Mouse (Mus musculus): ENCODE measurements around the gene Zfp384. TPM values are rescaled to one million over a fixed set of nuclear protein-coding genes. Genes with fewer than 3 reads are reported as not detected.

Zfp384 gene
- polyA plus RNA-seq (2017; shearing (Covaris generic)) = 25.6 TPM

DNA sequence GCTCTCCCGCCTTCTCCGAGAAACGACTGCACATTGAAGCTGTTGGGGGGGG lies at the start of gene Zfp384:
Gene Zfp384, plus strand, starts transcription at position 17 of the 52 bp plus-strand sequence.

DNA sequence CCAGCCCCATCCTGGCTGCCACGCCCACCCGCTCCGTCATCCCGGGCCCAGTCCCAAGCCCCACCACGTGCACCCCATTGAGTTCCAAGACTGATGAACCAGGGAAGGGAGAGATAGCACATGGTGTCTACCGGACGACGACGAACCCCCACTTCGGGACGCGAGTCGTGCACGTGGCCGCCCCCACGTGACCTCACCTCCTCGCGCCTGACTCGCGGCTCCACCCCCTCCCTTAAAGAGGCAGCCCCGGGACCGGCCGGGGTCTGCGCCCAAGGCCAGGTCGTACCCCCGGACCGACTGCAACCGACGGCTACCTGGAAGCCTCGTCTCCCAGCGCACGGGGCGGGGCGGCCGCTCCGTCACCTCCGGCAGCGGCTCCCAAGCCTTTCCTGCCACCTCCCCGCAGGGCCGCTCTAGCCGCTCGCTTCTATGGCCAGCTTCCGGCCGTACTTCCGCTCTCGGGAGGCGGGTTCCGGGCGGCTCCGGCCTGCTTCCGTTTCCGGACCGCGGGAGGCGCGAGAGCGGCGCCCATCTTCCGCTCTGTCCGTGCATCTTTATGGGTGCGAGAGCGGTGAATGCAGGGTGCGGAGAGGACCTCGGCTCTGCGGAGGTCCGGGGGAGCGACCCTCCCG lies 43.7 kb upstream of the Zfp384 start, which contains the start of gene Cops7a:
Gene Cops7a, minus strand, starts transcription at position 451 of the 632 bp plus-strand sequence.

DNA sequence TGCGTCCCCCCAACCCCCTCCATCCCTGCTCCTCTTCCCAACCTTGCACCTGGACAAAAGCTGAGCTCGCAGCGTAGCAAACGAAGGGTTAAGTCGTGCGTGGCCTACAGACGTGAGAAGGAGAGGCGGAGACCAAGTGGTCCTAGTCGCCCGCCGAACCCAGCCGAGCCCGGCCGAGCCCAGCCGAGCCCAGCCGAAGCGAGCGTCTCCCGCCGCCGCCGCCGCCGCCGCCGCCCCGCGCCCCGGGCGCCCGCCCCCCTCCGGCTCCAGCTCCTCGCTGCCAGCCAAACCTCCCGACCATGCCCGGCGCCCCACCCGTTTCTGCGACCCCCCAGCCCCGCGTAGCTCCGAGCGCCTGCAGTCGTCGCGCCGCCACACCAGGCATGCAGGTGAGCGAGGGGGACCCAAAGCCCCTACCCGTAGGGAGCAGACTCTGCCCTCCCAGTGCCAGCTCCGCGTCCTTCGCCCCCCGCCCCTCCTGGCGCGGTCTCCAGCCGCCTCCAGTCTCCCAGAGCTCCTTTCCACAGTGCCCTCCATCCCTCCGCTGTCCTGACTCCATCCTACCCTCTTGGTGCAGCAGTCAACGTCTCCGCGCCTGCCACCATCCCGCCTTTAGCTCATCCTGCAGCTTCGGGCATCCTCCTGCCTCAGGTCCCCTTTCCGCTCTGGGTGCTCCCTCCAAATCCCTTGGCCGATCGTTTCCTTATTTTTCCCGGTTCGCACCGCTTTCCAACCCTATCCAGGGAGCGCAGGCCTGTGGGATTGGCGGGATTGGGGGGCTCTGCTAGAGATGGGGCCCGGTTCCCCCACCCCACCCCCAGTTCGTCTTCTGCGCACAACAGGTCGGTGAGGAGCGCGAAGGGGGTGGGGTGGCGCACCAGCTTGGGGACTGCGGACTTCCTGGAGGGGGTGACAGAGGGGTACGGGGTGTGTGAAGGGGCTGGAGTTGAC lies 12.1 kb upstream of the Zfp384 start, which contains the start of gene Pianp:
Gene Pianp, plus strand, starts transcription at position 144 of the 951 bp plus-strand sequence.

DNA sequence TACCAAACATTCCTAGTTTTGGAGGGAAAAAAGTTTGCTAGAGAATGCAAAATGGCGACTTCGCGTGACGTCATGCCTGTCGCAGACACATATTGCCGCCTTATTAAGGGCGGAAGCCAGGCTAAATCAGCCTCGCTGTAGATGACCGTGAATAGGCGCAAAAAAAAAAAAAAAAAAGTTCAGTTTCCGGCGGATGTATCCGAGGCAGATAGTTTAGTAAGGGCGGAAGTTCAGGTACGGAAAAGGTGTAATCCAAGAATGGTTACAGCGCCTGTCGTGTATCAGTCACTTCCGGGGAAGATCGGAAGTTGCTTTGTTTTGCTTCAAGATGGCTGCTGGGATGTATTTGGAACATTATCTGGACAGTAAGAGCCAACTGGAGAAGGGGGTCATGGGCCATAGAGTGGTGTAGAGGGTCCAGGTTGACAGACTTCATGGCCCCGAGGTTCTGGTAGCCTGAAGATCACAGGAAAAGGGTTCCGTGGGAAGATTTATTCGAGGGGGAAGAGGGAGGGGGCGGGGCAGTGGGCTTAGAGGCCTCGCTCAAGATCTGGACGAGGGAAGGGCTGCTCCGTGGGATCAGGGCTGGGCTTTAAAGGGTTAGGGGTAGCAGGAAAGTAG lies 30.7 kb downstream of the Zfp384 start, which contains the start of gene Ing4:
Gene Ing4, plus strand, starts transcription at position 228 of the 621 bp plus-strand sequence.

DNA sequence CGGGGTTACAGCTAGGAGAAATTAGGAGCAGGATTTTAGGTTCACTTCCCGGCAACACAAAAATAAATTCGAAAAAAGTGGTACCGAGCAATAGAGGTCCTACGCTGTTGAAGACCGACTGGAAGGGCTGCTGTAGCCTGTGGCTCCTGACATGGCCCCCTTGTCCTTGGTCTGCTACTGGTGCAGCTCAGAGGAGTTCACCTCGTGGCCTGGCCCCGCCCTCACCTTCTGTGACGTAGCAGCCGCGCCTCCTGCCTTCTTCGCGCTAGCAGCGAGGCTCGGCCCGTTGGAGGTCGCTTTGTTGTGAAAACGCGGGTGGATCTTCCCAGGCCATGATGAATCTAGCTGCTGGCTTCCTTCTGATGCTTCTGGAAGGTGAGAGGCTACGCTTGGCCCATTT lies 40.7 kb downstream of the Zfp384 start, which contains the start of gene Acrbp:
Gene Acrbp, plus strand, starts transcription at position 12 of the 400 bp plus-strand sequence.

DNA sequence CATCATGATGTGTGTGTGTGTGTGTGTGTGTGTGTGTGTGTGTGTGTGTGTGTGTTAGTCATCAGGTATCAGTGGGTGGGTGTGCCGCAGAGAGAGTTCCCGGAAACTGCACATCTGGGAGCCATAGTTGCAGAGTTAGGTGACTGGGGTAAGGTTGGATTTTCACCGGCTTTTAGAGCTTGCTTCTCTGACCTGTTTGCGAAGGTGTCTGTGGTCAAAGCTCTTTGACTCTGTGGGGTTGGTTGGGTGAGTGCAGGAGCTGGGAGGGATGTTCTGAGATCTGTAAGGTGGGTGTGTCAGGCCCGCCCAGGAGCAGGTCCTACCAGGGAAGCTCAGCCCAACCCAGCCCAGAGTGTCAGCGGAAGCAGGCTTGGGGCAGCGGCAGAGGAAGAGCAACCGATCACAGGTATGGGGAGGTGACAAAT lies 58.6 kb downstream of the Zfp384 start, which contains the start of gene Lpar5:
Gene Lpar5, plus strand, starts transcription at position 350 of the 425 bp plus-strand sequence.

Other genes with a start within 250 kb of the Zfp384 start
- 8.5 TPM for gene Eno2, start 239.5 kb upstream of the Zfp384 start, polyA plus RNA-seq (2017; shearing (Covaris generic))
- 2.4 TPM for gene Lrrc23, start 229.4 kb upstream of the Zfp384 start, polyA plus RNA-seq (2017; shearing (Covaris generic))
- gene Spsb2, start 200.5 kb upstream of the Zfp384 start, polyA plus RNA-seq (2017; shearing (Covaris generic)) = 8.8 TPM
- gene Tpi1, start 194.8 kb upstream of the Zfp384 start, polyA plus RNA-seq (2017; shearing (Covaris generic)) = 134 TPM
- gene Usp5, start 179.7 kb upstream of the Zfp384 start, polyA plus RNA-seq (2017; shearing (Covaris generic)) = 143 TPM
- 8.5 TPM for gene Cdca3, start 179.6 kb upstream of the Zfp384 start, polyA plus RNA-seq (2017; shearing (Covaris generic))
- gene Gnb3, start 168.9 kb upstream of the Zfp384 start, polyA plus RNA-seq (2017; shearing (Covaris generic)) = not detected
- not detected for gene P3h3, start 151.4 kb upstream of the Zfp384 start, polyA plus RNA-seq (2017; shearing (Covaris generic))
- gene Gpr162, start 145.2 kb upstream of the Zfp384 start, polyA plus RNA-seq (2017; shearing (Covaris generic)) = 0.39 TPM
- 304 TPM for gene Cd4, start 120.9 kb upstream of the Zfp384 start, polyA plus RNA-seq (2017; shearing (Covaris generic))
- 5.8 TPM for gene Lag3, start 97.4 kb upstream of the Zfp384 start, polyA plus RNA-seq (2017; shearing (Covaris generic))
- 11.1 TPM for gene Ptms, start 89.0 kb upstream of the Zfp384 start, polyA plus RNA-seq (2017; shearing (Covaris generic))
- 189 TPM for gene Mlf2, start 77.8 kb upstream of the Zfp384 start, polyA plus RNA-seq (2017; shearing (Covaris generic))
- 105 TPM for gene Cops7a, start 43.6 kb upstream of the Zfp384 start, polyA plus RNA-seq (2017; shearing (Covaris generic))
- gene Pianp, start 12.5 kb upstream of the Zfp384 start, polyA plus RNA-seq (2017; shearing (Covaris generic)) = not detected
- 85.5 TPM for gene Ing4, start 30.6 kb downstream of the Zfp384 start, polyA plus RNA-seq (2017; shearing (Covaris generic))
- 26.6 TPM for gene Acrbp, start 40.5 kb downstream of the Zfp384 start, polyA plus RNA-seq (2017; shearing (Covaris generic))
- gene Lpar5, start 58.8 kb downstream of the Zfp384 start, polyA plus RNA-seq (2017; shearing (Covaris generic)) = 22.2 TPM
- gene Chd4, start 86.8 kb downstream of the Zfp384 start, polyA plus RNA-seq (2017; shearing (Covaris generic)) = 73.6 TPM
- gene Nop2, start 122.8 kb downstream of the Zfp384 start, polyA plus RNA-seq (2017; shearing (Covaris generic)) = 72.9 TPM
- gene Iffo1, start 136.1 kb downstream of the Zfp384 start, polyA plus RNA-seq (2017; shearing (Covaris generic)) = 16.7 TPM
- gene Gapdh, start 157.3 kb downstream of the Zfp384 start, polyA plus RNA-seq (2017; shearing (Covaris generic)) = 293 TPM
- gene Ncapd2, start 182.6 kb downstream of the Zfp384 start, polyA plus RNA-seq (2017; shearing (Covaris generic)) = 34.1 TPM
- 110 TPM for gene Mrpl51, start 182.7 kb downstream of the Zfp384 start, polyA plus RNA-seq (2017; shearing (Covaris generic))
- 71.4 TPM for gene Vamp1, start 206.4 kb downstream of the Zfp384 start, polyA plus RNA-seq (2017; shearing (Covaris generic))
- gene Tapbpl, start 222.7 kb downstream of the Zfp384 start, polyA plus RNA-seq (2017; shearing (Covaris generic)) = 157 TPM
- 712 TPM for gene Cd27, start 227.9 kb downstream of the Zfp384 start, polyA plus RNA-seq (2017; shearing (Covaris generic))

All from inflammation-experienced regulatory T-cells, adult 16 weeks (primary cell).